Mouse (Mus musculus) olfactory bulb, adult 2 months (tissue): ENCODE data around the gene Sec23a.

Experiments used
- CTCF ChIP-seq: fragments of 200-500 bp; IDR thresholded peaks from 2 replicates; pipeline ENCODE4 v1.5.1; 2012; ENCODE audit warnings: low read depth, mild to moderate bottlenecking, low read length, moderate library complexity; ENCODE audit not compliant: insufficient read depth
- POLR2A ChIP-seq: fragments of 200-500 bp; IDR thresholded peaks from 2 replicates; pipeline ENCODE4 v1.6.1; 2012; ENCODE audit warnings: mild to moderate bottlenecking, low read depth, low read length, moderate library complexity; ENCODE audit not compliant: insufficient read depth

- peak; percentile 70; the same call in 1 of the 2 replicates for TF ChIP-seq POLR2A
- TF ChIP-seq CTCF, result no peak
Measured at GRCm38 (mm10) chr12:59011844-59012709, at the start of gene Sec23a.
